Mouse (Mus musculus) ovary, postnatal 10 days (tissue): Measurements from ENCODE around the gene Itgad.

Source experiments
- DNase-seq: peaks from one replicate; pipeline ENCODE4 v3.0.0; 2022; ENCODE audit warnings: low spot score

Itgad gene

DNA sequence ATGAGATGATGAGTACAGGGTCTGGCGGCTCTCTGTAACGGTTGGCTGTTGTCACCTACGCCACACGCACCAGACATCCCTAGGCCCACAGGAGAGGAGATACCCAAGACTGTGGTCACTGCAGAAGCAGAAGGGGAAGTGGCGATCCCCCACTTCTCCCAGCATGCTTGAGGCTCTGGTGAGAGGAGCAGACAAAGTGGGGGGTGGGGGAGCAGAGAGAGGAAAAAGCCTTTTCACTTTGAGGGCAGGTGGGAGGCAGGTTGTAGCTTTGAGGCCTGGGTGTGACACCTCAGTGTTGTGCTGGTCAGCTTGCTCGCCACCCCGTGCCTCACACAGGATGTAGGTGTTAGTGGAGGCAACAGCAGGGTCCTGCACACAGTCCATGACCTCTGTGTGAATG is 25.9 kb downstream of the Itgad start:
- no peak for DNase-seq

DNA sequence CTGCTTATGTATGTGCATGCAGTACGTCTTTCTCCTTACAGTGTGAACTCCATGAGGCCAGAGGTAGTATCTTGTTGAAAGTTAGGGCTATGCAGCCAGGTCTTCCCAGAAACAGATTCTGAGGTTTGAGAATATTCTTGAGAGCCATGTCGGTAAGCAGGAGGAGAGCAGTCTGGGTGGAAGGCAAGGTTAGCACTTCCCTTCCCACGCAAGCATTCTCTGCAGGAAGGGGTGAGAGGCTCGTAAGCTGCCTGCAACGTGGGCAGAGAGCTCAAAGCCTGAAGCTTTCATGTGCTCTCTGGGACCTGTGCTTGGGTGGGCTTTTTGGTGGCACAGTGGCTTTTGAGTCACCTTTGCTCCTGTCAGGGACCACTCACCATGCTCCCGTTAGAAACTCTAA is 26.4 kb downstream of the Itgad start:
- no peak for DNase-seq

DNA sequence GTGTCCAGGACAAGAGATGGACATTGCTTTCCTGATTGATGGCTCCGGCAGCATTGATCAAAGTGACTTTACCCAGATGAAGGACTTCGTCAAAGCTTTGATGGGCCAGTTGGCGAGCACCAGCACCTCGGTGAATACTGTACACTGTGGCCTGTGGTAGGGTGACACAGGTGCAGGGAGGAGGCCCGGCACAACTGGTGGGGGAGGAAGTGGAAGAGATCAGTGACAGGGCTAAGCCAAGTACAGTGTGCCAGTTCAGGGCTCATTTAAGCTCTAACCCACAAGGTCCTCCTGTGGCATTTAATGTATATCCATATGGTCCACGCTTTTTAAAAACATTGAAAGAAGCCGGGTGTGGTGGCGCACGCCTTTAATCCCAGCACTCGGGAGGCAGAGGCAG is 27.5 kb downstream of the Itgad start:
- no peak for DNase-seq

DNA sequence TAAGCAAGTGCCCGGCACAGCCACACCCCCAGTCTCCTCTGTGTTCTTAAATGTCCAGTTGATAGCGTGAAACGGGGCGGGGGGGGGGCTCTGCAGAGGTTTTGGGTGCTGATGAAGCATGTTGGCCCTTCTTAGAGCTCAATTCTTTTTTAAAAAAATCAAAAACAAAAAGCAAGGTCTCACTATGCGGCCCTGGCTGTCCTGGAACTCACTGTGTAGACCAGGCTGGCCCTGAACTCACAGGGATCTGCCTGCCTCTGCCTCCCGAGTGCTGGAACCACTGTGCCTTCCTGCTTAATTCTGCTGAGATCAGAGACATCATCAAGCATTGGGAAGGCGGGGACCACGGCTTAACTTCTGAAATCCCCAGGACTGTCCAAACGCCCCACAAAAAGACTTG is 47.4 kb downstream of the Itgad start:
- no peak for DNase-seq

DNA sequence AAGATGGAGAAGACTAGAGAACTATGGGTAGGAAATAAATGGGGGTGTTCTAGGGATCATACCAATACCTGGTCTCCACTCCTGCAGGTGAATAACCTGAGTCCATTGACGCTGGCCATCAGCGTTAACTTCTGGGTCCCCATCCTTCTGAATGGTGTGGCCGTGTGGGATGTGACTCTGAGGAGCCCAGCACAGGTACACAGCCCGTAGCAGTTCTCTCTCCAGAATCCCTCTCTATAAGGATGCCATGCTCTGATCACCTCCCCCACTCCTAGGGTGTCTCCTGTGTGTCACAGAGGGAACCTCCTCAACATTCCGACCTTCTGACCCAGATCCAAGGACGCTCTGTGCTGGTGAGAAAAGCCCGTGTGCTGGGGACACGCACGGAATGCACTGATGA is 48.9 kb downstream of the Itgad start:
- DNase-seq, result no peak

DNA sequence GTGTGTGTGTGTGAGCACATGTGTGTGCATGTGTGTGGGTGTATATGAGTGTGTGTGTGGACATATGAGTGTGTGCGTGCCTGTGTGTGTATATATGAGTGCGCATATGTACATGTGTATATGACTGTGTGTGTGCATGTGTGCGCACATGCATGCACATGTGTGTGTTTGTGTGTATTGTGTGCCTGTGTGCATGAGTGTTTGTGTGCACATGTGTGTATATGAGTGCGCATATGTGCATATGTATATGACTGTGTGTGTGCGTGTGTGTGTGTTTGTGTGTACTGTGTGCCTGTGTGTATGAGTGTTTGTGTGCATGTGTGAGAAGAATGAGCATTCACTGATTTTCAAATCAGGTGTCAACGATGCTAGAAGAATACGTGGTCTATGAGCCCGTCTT is 50.0 kb downstream of the Itgad start:
- no peak for DNase-seq

DNA sequence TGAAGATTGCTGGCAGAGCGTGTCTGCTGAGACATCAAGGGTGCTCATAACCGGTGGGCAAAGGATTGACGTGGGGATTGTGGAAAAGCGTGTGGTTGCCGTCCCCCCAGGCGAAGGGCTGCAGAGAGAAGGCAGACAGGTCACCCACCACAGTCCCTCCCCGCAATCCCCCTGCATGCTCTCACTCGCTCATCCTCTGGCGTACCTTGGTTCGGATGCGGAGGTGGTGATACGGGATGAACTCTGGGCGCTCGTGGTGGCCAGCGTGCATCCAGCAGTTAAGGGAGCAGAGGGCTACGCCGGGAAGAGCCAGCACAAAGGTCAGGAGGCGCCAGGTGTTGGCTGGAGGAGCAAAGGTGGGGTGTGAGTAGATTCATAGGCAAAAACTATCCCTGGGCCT is 51.5 kb downstream of the Itgad start:
- DNase-seq, result no peak

DNA sequence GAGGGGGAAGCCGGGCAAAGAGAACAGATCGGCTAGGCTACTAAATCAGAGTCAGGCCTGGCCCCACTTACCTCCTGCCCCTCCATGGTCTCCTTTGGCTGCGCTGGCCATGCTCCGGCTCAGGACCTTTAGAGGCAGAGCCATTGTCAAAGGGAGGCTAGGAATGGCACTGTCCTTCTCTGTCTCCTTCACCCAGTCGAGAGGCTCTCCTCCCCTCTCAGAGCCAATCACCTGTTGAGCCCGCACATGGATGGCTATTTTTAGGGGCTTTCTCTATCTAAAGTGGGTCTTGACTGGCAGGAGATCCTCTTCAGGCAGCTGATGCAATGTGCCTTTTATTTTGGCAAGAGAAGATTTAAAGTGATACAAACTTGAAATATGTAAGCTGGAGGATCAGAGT is 52.0 kb downstream of the Itgad start, which contains the start of gene Cox6a2:
Cox6a2 (minus strand) TSS at position 236 of the 400 bp plus-strand sequence.
- DNase-seq, result no peak

DNA sequence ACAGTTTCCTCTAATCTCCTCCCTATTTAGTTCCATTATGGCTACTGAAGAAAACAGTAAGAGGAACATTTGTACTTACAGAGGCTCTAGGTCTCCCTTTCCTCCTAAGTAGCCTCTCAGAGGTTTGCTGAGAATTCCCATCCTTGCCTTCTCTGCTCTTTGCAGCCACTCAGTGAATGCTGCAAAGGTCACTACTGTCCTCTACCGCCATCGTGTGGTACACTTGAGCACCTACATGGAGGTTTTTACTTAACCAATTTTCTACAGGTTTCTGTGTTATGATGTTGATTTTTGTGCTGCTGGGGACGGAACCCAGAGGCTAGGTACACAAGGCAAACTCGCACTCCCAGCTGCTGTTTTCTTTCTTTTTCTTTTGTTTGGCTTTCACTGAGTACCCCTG is 54.0 kb downstream of the Itgad start:
- peak; percentile 7 for DNase-seq

DNA sequence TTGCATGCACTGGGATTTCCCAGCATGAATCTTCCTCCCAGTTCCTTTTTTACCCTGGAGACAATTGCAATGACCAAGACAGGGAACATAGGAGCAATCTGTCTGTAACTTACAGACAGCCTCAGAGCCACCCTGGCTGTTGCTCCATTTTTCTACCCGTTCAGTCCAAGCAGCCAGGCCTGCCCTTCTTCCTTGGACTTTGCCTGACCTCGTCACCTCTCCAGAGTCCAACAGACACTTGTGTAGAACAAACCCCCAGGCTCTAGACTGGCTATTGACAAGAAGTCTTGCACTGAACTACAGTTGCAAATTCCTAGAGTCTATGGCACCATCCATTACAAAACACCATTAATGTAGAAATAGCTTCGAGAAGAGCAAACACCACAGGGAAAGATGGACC is 55.6 kb downstream of the Itgad start:
- no peak for DNase-seq

DNA sequence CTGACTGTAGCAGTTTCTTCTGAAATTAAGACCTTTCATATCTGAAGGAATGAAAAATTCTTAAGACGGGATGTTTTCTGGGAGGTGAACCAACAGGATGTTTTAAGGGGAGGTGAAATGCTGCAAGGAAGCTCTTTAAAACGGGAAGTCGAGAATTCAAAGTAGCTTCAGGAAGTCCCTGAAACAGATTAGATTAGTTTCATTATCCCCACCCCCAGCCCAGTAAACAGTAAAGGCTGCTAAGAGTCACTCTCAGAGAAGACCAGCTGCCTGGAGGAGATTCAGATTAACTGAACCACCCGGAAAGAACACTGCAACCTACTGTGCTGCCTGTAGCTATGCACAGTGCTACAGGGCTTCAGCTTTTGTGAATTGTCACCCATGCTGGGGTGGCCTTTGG is 65.8 kb downstream of the Itgad start:
- no peak for DNase-seq

DNA sequence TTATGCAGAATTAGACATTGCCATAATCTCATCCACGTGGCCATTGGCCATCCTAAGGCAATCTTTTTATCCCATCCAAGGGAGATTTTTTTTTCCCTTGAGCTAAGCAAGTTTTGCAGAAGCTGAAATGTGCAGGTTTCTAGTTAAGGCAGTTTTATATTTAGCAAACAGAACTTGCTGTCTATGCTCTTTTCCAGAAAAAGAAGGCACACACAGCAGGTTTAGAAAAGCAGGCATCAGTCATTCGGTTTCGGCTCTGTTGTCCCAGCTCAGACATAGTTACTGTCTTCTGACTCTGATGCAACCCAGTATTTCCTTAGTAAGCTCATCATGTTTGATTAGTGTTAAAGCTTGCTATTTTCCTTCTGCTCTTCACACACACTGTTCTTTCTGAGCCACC is 66.8 kb downstream of the Itgad start:
- DNase-seq, result no peak

DNA sequence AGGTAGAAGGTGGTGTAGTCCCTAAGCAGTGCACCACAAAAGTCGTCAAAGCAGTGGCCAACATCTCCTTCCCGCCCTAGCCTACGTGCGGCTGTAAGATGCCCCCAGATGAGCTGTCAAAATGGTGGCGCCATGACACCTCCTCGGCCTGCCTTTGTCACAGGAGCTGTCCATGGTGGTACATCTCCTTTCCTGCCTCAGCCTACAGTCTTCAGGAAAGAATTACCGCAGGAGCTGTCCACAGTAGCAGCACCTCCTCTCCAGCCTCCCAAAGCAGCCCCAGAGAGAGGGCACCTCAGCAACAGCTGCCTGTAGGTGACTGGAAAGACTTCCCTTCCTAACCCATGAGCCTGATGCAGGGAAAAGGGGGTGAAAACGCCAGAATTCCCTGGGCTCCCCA is 77.6 kb downstream of the Itgad start:
- DNase-seq, result no peak

DNA sequence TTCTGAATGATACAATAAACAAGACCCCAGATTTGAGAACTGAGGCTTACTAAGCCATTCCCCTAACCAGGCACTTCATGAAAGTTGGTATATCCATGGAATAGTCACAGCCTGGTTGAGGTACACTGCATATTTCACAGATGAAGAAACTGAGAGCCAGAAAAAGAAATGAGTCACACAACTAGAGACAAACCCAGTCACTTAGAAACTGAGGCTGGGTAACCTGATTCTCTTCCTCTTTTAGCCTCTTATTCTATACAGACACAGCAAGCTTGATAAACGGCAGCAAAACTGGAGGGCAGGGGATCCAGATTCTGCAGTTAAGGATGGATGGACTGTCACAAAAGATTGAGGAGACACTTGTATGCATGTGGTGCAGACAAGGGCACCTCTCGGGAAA is 80.6 kb downstream of the Itgad start:
- DNase-seq, result no peak

DNA sequence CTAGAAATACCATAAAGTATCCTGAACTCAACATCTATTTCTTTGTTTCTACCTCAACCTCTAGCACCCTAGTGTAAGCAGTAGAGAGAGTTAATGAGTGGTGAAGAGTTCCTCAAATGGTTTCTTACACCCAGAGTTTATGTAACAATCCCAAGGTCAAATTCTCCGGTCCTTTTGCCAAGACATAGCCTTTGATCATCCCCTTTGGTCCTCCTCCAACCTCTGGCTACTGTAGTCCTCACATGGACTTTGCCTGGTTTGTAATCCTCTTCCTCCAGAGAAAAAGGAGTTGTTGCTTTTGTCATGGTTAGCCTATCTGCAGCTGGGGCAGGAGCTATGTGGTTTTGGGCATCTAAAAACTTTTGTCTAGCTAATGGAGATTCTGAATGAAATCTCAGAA is 81.3 kb downstream of the Itgad start:
- no peak for DNase-seq

DNA sequence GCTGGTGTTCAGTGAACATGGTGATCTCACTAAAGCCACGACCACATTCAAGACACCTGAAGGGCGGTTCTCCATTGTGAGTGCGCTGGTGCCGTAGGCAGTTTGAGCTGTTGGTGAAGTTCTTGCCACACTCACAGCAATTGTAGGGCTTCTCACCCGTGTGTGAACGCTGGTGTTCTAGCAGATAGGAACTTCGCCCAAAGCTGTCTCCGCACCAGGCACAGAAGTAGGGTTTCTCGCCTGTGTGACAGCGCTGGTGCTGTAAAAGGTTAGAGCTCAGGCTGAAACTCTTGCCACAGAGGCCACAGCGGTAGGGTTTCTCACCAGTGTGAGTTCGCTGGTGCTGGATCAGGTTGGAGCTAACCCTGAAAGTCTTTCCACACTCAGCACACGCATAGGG is 82.2 kb downstream of the Itgad start:
- no peak for DNase-seq

DNA sequence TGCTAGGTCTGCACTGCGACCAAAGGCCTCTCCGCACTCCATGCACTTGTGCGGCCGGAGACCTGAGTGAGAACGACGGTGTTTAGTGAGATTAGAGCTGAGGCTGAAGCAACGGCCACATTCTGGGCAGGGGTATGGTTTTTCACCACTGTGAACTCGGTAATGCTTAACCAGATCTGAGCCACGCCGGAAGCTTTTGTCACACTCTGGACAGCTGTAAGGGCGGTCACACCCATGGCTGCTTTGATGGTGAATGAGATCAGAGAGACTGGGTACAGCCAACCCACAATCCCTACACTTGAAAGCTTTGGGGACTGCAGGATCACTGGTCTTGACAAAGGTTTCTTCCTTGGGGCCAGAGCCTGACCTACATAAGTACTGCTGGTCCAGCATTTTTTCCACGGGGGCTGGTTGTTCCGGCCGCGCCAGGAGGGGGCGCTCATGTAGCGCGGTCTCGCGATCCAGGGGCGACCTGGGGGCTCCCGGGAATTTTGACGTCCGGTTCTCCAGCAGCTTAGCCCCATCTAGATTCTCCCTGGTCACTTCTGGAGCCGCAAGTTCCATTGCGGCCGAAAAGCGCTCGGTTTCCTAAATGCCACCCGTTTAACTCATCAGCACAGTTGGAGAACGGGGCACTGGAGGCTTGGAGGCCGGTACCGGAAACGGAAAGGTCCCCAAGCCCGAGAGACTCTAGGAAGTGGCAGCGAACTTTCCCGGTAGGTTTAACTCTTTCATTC is 82.8 kb downstream of the Itgad start, which contains the start of gene Armc5:
Armc5 (plus strand) TSS at position 487 of the 737 bp plus-strand sequence.
- peak; percentile 85 for DNase-seq

DNA sequence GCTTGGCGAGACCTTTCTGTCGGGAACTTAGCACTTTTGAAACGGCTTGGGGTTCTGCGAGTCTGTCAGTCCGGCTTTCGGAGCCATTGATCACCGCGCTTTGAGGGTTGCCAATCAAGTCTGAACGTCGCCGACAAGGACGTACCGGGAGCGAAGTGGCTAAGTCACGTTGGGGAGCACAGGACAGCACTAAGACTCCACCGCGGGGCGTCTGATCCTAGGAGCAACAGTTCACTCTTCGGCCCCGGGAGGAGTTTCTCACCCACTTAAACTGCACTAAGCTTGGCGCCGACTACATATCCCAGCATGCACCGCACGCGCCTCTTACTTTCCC is 83.4 kb downstream of the Itgad start:
- no peak for DNase-seq

DNA sequence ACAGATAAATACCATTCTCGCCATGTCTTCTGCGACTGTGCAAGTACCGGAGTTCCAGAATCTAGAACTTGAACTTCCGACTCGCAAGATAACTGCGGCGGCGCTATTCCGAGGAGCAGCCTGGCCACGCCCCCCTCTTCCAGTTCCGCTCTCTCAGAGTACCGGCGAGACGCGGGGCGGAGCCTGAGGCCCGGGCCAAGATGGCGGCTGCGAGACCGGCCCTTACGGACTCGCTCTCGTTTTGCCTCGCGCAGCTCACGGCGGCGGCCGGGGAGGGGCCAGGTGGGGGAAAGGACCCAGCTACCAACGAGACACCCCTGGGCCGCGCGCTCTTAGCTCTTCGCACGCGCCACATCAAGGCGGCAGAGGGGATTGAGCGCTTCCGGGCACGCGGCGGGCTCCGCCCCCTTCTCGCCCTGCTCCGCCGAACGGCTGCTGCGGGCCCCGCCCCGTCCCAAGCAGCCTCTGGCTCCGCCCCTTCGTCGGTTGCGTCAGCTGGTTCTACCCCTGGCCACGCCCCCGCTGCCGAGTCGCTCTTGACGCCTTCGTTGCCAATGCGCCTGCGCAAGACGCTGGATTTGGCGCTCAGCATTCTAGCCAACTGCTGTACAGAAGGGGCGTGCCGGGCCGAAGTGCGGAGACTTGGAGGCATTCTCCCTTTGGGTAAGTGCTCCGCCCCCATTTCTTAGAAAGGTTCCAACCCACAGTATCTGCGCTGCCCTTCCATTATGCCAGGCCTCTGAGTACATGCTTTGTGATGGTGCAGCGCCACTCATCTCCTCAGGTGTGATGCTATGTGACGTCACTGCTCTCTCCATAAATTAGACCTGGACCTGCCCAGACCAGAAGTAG is 84.0 kb downstream of the Itgad start, which contains the start of gene 9130023H24Rik:
9130023H24Rik (minus strand) TSS at position 105 of the 852 bp plus-strand sequence.
- peak; percentile 99 for DNase-seq

DNA sequence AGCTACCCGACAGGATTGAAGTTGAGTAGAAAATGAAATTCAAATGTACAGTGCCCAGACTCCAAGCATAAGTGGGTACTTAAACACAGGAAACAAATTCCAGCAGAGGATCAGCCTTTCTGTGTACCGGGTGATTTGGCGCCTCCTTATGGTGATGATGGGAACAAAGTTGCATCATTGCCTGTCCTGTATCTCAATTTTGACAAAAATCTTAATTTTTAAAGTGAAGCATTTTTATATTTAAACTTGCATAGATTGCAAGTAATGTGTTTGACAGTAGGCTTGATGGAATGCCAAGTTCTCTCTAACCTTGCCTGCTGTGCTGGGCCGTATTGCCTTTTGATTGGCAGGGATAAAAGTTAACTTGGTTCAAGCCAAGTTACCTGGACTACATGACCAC is 84.8 kb downstream of the Itgad start:
- no peak for DNase-seq

DNA sequence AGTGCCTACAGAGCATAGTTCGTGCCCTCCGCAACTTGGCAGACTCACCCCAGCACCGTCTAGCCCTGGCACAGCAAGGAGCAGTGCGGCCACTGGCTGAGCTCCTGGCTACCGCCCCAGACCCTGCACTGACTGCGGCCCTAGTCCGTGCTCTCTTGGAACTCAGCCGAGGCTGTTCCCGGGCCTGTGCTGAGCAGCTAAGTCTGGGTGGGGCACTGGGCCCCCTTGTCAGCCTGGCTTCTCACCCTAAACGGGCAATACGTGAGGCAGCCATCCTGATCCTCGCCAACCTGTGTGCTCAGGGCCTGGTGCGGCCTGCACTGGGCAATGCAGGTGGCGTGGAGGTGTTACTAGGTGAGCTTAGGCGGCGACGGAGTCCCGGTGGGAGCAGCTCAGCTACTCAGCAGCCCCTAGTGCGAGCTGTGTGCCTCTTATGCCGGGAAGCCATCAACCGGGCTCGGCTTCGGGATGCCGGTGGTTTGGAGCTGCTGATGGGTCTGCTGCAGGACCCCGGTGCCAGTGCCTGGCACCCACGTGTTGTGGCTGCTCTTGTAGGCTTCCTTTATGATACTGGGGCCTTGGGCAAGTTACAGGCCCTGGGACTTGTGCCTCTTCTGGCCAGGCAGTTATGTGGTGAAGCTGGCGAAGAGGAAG is 86.1 kb downstream of the Itgad start:
- DNase-seq, result no peak

DNA sequence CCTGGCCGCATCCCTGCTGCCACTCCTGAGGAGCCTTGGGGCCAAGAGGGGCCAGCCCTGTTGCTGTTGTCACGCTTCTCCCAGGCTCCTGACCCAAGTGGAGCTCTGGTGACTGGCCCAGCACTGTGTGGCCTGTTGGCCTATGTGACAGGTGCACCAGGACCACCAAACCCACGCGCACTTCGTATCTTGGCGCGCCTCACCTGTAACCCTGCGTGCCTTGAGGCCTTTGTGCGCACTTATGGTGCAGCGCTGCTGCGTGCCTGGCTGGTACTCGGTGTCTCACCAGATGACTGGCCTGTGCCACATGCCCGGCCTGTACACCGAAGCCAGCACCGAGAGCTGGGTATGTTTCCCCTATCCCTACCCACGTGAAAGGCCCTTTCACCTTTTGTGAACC is 88.2 kb downstream of the Itgad start:
- DNase-seq, result no peak

DNA sequence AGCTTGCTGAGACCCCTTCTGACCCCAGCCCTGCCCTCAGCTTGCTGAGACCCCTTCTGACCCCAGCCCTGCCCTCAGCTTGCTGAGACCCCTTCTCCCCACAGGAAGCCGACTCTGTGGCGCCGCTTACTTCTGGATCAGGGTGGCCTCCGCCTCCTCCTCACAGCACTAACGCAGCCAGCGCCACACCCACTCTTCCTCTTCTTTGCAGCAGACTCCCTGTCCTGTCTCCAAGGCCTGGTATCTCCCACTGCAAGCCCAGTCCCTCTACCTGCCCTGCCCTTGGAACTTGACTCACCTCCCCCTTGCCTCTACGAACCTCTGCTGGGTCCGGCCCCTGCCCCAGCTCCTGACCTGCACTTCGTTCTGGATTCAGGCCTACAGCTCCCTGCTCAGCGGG is 89.7 kb downstream of the Itgad start:
- no peak for DNase-seq
